Mouse (Mus musculus) hindbrain, postnatal 0 days (tissue): ENCODE data around the gene Srp54a. TPM values are rescaled to one million over a fixed set of nuclear protein-coding genes. Genes with fewer than 3 reads are reported as not detected.
A peak's percentile ranks its signal among the peaks of the same experiment; 100 is the strongest.

Source experiments
- ATAC-seq: fragments of 200-750 bp; cut with Nextera tagmentation; 2 replicates; pipeline ENCODE4 v1.8.0; 2017; ENCODE audit warnings: mild to moderate bottlenecking, moderate TSS enrichment, moderate library complexity
- DNase-seq: peaks from one replicate; pipeline ENCODE4 v3.0.0-alpha.2; 2015; ENCODE audit warnings: low spot score
- H3K27ac ChIP-seq: fragments of 300-500 bp; sonication (generic); 2 replicates; pipeline ENCODE4 v1.5.1; 2014; ENCODE audit warnings: mild to moderate bottlenecking
- H3K27me3 ChIP-seq: fragments of 300-500 bp; sonication (generic); 2 replicates; pipeline ENCODE4 v1.6.1; 2014; ENCODE audit warnings: low read length, mixed read lengths; ENCODE audit not compliant: insufficient read depth
- H3K36me3 ChIP-seq: fragments of 300-500 bp; sonication (generic); 2 replicates; pipeline ENCODE4 v1.6.1; 2014; ENCODE audit warnings: low read length, mixed read lengths; ENCODE audit not compliant: insufficient read depth
- H3K4me1 ChIP-seq: fragments of 300-500 bp; sonication (generic); 2 replicates; pipeline ENCODE4 v1.6.1; 2014; ENCODE audit warnings: antibody characterized with exemption, low read length, mixed read lengths; ENCODE audit not compliant: insufficient read depth
- H3K4me2 ChIP-seq: fragments of 300-500 bp; sonication (generic); 2 replicates; pipeline ENCODE4 v1.6.1; 2014; ENCODE audit warnings: low read depth, mild to moderate bottlenecking, low read length, moderate library complexity, mixed read lengths
- H3K4me3 ChIP-seq: fragments of 300-500 bp; sonication (generic); 2 replicates; pipeline ENCODE4 v1.5.1; 2014; ENCODE audit warnings: low read length
- H3K9ac ChIP-seq: fragments of 300-500 bp; sonication (generic); replicated peaks from 2 replicates; pipeline ENCODE4 v1.6.1; 2014; ENCODE audit warnings: mild to moderate bottlenecking, low read length, moderate library complexity, mixed read lengths
- H3K9me3 ChIP-seq: fragments of 300-500 bp; sonication (generic); 2 replicates; pipeline ENCODE4 v1.6.1; 2016; ENCODE audit warnings: low read length, mixed read lengths
- CTCF ChIP-seq: IDR thresholded peaks from 2 replicates; pipeline ENCODE4 v1.5.1; 2016; ENCODE audit warnings: antibody characterized with exemption, control low read depth, low read depth
- WGBS: fragments of 180-500 bp; shearing (Covaris S2); extraction: QIAGEN DNeasy Blood & Tissue Kit; methylation state at CpG from one replicate; pipeline ENCODE4 v1.1.7; 2014; 5-methylcytosine and 5-hydroxymethylcytosine counted together
- polyA plus RNA-seq: library from polyadenylated mRNA; unstranded; fragments of >200 nt; fragmentation: Nextera tagmentation; extraction: Ambion mirVana; gene quantifications from 2 replicates; pipeline ENCODE4 v1.2.1, GENCODE M21; 2015
- total RNA-seq: library from RNA; depleted of rRNA; stranded (reverse); fragments of >200 nt; gene quantifications from 2 replicates; pipeline ENCODE4 v1.2.3, GENCODE M21; 2014

Gene Srp54a
- total and polyA plus RNA-seq, 2 experiments from 2014 or later, result 48.0 to 188 TPM

- ATAC-seq, result no peak
- H3K9ac ChIP-seq, result no peak overlapping the region
- no peaks in the 10 kb centered on the region for H3K27me3 ChIP-seq
- no peak overlapping the region for H3K4me2 ChIP-seq
- 89% methylated on average over 2 of the region's 2 CpGs for WGBS
- H3K36me3 ChIP-seq, result 0 out of 2 replicates have a peak, but pooled peaks cover 13% of the 10 kb centered on the region
- H3K27ac ChIP-seq, result no peak overlapping the region
- H3K4me3 ChIP-seq, result no peak overlapping the region
- TF ChIP-seq CTCF, result no peak
- H3K4me1 ChIP-seq, result no peaks in the 10 kb centered on the region
- no peaks in the 10 kb centered on the region for H3K9me3 ChIP-seq
- DNase-seq, result no peak
Observed at GRCm38 (mm10) chr12:55054551-55055241, 25.4 kb upstream of the Srp54a start.

GRCm38 (mm10) chr12:55056703-55057102 is 23.4 kb upstream of the Srp54a start:
- H3K27ac ChIP-seq, result no peak overlapping the region
- H3K36me3 ChIP-seq, result 0 out of 2 replicates have a peak, but pooled peaks cover 13% of the 10 kb centered on the region
- no peak overlapping the region for H3K4me3 ChIP-seq
- no peak for DNase-seq
- no peak overlapping the region for H3K4me2 ChIP-seq
- no peak for ATAC-seq
- H3K4me1 ChIP-seq, result no peaks in the 10 kb centered on the region
- H3K9me3 ChIP-seq, result no peaks in the 10 kb centered on the region
- 90% methylated on average over 2 of the region's 2 CpGs for WGBS
- H3K9ac ChIP-seq, result no peak overlapping the region
- TF ChIP-seq CTCF, result no peak
- no peaks in the 10 kb centered on the region for H3K27me3 ChIP-seq

- H3K9ac ChIP-seq, result no peak overlapping the region
- DNase-seq (no peak), ATAC-seq (no peak)
- 68% methylated on average over 6 of the region's 6 CpGs for WGBS
- H3K36me3 ChIP-seq, result 0 out of 2 replicates have a peak, but pooled peaks cover 13% of the 10 kb centered on the region
- no peak overlapping the region for H3K4me3 ChIP-seq
- no peak for TF ChIP-seq CTCF
- H3K27ac ChIP-seq, result no peak overlapping the region
- no peaks in the 10 kb centered on the region for H3K4me1 ChIP-seq
- H3K4me2 ChIP-seq, result no peak overlapping the region
- no peaks in the 10 kb centered on the region for H3K27me3 ChIP-seq
- H3K9me3 ChIP-seq, result no peaks in the 10 kb centered on the region
Observed at GRCm38 (mm10) chr12:55058865-55059615, 21.0 kb upstream of the Srp54a start.

GRCm38 (mm10) chr12:55059812-55060211 is 20.2 kb upstream of the Srp54a start:
- Histone ChIP-seq H3K27me3 (no peaks in the 10 kb centered on the region), H3K4me2 (no peak overlapping the region), H3K4me1 (no peaks in the 10 kb centered on the region), H3K27ac (no peak overlapping the region), H3K9ac (no peak overlapping the region), H3K4me3 (no peak overlapping the region), H3K36me3 (0 out of 2 replicates have a peak, but pooled peaks cover 13% of the 10 kb centered on the region), H3K9me3 (no peaks in the 10 kb centered on the region)
- WGBS, result 76% methylated on average over 3 of the region's 3 CpGs
- DNase-seq (no peak), ATAC-seq (no peak)
- no peak for TF ChIP-seq CTCF

GRCm38 (mm10) chr12:55060212-55060898 is 19.7 kb upstream of the Srp54a start:
- H3K4me3 ChIP-seq, result no peak overlapping the region
- H3K4me1 ChIP-seq, result no peaks in the 10 kb centered on the region
- DNase-seq (no peak), ATAC-seq (no peak)
- H3K9me3 ChIP-seq, result no peaks in the 10 kb centered on the region
- H3K27me3 ChIP-seq, result no peaks in the 10 kb centered on the region
- 0 out of 2 replicates have a peak, but pooled peaks cover 13% of the 10 kb centered on the region for H3K36me3 ChIP-seq
- no peak for TF ChIP-seq CTCF
- 83% methylated on average over 6 of the region's 6 CpGs for WGBS
- no peak overlapping the region for H3K27ac ChIP-seq
- no peak overlapping the region for H3K9ac ChIP-seq
- no peak overlapping the region for H3K4me2 ChIP-seq

- H3K9ac ChIP-seq, result no peak overlapping the region
- DNase-seq (peak; percentile 18), ATAC-seq (no peak)
- H3K4me2 ChIP-seq, result no peak overlapping the region
- 63% methylated on average over 10 of the region's 10 CpGs for WGBS
- no peak overlapping the region for H3K4me3 ChIP-seq
- no peaks in the 10 kb centered on the region for H3K9me3 ChIP-seq
- 0 out of 2 replicates have a peak, but pooled peaks cover 13% of the 10 kb centered on the region for H3K36me3 ChIP-seq
- no peaks in the 10 kb centered on the region for H3K4me1 ChIP-seq
- no peak for TF ChIP-seq CTCF
- H3K27ac ChIP-seq, result no peak overlapping the region
- no peaks in the 10 kb centered on the region for H3K27me3 ChIP-seq
Observed at GRCm38 (mm10) chr12:55061006-55061405, 19.1 kb upstream of the Srp54a start.
